Mouse (Mus musculus) embryo, embryonic 11 days (tissue): Measurements from ENCODE around the gene Ttll2.
"Not testable (repeated sequence)": the region's sequence is repeated elsewhere in the genome, so short reads cannot be mapped to it uniquely, and the experiment has no call there.

Experiments used
- DNase-seq: peaks from one replicate; pipeline ENCODE4 v3.0.0-alpha.2; 2015

Ttll2 gene

DNA sequence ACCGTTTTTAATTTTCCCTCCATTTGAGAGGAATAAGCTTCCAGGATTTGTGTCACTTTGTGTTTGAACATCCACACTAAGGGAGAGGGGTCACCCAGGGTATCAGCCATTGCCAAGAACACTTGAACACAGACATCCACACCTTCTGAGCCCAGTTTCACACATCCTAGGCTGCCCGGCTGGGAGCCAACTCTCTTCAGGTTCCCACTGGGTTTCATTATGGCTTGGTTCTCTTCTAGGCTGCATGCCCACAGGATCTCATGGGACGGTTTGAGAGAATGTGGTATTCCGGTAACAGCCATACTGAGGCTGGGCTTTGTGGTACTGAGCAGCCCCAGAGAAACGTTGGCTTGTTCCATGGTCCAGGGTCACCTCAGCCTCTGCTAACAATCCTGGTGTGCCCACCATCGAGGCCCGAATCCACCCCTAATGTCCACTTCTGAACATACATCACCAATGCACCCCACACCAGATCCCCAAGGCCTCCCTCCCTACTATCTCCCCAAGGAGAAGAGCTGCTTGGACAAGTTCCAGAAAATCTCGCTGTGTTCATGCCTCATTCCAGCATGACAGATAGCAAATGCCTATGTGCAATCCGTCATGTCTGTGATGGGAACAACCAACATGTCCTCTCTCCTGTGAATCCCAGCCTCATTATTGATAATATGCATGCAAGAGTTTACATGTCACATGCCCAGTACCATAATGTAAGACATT is 8.4 kb upstream of the Ttll2 start:
- not testable (repeated sequence) for DNase-seq

DNA sequence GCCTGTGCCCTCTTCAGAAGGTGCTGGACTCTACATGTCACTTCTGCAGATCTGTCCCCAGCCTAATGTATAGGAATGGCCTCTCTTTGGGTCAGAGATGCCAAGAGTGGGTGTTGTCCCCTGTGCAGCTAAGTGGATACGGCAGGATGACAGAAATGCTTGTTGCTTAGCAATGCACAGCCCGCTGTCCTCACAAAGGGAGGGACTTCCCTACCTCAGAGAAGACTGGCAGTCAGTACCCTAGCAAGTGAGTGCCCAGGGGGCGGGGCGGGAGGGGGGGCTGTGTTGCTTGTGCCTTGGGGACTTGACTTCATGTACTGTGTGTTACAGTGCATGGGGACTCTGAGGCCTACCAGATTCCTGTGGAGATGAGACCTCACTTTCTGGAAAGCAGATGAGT is 7.3 kb upstream of the Ttll2 start:
- DNase-seq = not testable (repeated sequence)

DNA sequence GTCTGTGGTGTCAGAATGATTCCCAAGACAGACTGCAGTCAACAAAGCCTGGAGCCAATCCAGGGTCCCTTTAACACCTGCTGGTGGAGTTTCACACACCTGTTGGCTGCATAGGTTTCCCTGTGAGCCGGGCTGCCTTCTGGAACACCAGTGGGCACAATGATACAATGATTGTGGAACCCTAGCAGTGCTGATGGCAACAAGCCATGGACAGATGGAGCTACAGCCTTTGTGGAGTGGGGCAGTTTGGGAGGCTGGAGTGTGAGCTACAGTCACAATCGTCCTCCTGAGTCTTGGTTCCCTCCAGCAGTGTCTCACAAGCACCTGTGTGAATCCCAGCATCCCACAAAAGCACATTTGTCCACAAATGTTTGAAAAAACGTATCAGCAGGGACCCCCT is 3.7 kb downstream of the Ttll2 start:
- not testable (repeated sequence) for DNase-seq

DNA sequence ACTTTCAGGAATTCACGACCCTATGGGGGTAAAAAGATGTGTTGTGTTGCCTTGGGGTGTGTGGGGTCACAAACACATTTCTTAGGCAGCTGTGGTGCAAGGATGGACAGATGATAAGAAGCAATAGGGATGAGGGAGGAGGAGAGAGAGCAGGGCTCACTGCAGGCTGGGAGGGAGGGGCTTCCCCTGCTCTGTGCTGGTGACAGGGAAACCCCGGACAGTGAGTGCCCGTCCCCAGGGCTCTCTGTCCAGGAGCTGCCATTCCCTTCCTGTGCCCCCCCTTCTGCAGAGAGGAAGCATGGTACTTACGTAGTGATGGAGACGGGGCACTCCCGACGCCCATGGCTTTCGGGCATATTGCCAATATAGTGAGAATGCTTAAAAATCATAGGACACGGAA is 15.1 kb downstream of the Ttll2 start:
- DNase-seq = not testable (repeated sequence)

DNA sequence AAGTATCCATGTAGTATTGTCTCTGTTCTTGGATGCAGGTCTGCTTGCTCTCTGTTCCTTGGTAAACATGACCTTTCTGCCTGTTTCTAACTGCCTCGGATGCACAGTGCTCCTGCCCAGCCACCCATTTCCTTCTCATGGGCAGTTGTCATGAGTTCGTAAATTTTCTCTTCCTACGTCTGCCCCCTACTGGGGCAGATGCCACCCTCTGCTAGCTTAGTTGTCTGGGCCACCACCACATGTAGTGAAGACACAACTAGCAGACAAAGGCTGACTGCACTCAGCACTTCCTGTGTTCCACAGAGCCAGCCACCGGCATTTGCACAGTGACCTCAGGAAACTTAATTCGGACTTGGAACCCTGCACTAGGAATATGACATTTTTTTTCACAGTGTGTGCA is 19.8 kb downstream of the Ttll2 start:
- not testable (repeated sequence) for DNase-seq

DNA sequence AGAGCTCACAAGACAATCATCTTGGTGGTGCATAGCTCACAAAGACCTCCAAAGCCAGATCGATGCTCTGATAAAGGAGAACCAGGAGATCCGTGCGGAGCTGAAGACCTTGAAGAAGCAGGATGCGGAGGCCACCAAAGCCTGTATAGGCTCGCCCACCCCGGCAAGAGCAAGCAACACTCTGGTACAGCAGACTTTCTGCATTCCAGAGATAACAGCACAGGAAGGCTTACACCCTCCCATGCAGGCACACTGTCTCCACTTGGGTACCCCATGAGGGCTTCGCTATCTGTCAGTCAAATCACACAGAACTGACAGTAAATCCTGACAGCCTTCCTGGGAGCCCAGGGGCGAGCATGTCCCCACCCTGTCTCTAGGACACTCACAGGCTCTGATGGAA is 26.1 kb downstream of the Ttll2 start:
- DNase-seq = not testable (repeated sequence)

DNA sequence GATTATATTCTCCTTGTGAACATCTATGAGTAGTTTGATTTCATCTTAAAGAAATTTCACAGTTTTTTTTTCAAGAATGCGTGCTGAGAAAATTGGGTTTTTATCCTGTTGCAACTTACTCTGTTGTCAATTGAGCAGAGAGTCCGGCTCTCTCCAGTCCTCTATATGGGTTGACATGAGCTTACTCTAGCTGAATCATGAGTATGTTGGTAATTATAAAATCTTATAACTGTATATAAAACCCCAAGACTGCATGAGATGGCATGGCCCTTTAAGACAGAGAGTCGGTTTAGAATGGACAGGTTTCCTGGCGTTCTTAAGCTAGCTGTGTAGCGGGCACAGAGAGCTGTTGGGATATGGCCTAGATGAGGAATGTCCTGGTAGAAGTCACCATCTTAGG is 28.1 kb downstream of the Ttll2 start, which contains the start of gene Tcp10a:
Gene Tcp10a, plus strand, starts transcription at position 301 of the 400 bp plus-strand sequence.
- DNase-seq = not testable (repeated sequence)

DNA sequence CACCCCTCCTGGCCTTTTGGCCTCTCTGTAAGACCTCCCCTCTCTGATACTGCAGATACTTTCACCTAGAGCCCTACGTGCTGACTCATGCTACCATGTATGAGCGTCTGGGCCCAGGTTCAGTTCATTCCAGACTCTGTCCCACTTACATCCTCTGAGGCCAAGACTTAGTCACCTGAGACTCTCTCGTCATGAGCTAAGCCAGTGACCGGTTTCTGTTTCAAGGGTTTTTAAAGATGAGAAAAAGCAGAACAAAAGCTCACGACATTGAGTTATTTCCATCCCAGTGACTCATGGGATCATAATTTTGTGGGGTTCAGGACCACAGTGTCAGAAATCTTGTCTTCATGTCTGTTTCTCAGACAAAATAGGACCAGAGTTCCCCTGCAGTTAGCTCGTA is 32.7 kb downstream of the Ttll2 start:
- DNase-seq = not testable (repeated sequence)

DNA sequence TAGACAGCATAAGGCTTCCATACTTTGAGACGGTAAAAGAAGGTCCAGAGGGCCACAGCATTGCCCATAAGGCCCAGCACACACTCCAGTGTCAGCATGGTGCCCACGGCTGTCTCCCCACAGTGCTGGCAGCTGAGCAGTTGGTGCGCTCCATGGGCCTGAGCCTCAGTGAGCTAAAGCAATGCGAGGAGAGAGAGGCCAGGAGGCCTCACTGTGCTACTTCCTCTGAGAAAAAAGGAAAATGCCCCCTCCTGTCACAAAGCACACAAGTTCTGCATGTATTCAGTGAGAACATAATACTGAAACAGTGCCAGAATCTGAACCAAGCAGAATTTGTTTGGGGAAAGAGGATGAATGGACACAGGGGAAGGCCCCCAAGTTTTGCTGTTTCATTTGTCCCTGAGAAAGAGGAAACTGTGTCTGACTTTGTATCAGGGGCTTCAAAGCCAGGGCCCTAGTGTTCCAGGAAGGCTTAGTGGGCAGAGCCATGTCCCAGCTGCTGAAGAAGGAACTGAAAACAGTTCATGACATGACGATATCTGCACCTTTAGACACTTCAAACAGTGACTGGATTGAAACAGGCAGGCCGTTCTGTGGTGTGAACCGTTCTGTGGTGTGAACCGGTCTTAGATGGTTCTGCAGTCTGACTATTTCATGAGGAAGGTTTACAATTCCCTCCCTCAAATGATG is 36.7 kb downstream of the Ttll2 start:
- not testable (repeated sequence) for DNase-seq

DNA sequence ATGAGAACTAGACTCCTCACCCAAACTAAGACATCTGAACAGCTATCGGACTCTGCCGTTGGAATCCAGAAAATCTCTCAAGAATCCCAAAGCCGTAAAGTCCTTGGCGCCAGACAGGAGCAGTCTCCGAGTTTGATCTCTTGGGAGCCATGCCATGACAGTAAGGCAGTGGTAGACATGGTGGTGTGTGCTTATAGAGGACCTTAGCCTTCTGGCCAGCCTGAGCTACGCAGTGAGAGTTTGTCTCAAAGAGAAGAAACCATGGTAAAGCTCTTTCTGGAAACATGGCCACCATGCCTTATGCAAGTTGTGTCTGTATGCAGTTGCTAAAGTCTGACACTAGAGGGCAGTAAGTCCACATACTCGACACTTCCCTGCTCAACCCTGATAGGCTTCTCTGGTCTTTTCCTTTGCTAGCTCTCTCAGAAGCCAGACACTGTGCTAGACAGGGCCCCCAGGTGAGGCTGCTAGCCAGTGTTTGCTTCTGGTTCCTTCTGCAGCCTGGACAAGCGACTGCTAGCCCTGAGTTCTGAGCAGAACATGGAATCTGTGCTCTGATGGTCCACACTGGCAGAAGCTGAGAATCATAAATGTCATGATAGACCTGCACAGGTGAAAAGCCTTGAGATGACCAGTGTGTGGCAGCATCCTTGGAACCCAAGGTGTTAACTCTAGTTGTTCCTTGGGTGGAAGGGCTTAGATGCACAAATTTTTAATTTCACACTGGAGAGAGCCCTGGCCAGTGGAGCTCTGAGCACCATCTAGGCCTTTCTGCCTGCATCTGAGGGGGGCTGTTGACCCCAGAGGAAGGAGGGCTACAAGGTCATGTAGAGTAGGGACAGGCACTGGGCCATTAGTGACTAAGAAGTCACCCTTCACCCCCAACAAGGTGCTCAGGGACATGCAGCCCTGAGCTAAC is 46.0 kb downstream of the Ttll2 start:
- not testable (repeated sequence) for DNase-seq
